Mouse (Mus musculus) left cerebral cortex, postnatal 14 days (tissue): Measurements from ENCODE around the gene 4930595M18Rik. TPM values are rescaled to one million over a fixed set of nuclear protein-coding genes. Genes with fewer than 3 reads are reported as not detected.

Experiments used
- DNase-seq, 2 experiments: peaks; one replicate each; pipeline ENCODE4 v3.0.0; 2021 to 2022; ENCODE audit warnings: low spot score in 2 of 2, mixed read lengths in 1 of 2
- intact Hi-C: fragments of 180-260 bp; cut with DNase I; formaldehyde crosslinking; loops from one replicate; pipeline ENCODE4 v1.15.1; 2025
- long read RNA-seq, 2 experiments: library from polyadenylated mRNA; stranded (forward); transcript quantifications; one replicate each; pipeline ENCODE4 v2.0.0; 2021
- total RNA-seq, 2 experiments: library from RNA; stranded (reverse); gene quantifications; 2 replicates each; pipeline ENCODE4 v1.2.3; 2021

The 4930595M18Rik gene
- not detected for total RNA-seq
- long read RNA-seq, experiment 1: 0 reads
- long read RNA-seq, experiment 2: 0 reads

DNA sequence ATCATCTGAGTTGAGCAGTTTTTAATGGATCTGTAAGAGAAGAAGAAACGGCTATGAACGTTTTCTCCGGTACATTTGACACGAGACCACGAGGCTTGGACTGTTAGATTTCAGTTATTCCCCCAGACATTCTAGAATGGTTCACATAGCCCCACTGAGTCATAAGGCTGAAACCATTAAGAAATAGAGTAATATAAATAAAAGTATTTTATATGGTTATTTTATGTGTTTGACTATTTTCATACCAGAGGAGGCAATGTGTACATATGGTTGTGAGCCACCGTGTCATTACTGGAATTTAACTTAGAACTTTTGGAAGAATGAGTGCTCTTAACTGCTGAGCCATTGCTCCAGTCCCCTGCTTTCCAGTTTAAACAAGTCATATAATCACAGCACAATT is at the start of gene 4930595M18Rik:
Gene 4930595M18Rik (minus strand): TSS at position 101 of the 400 bp plus-strand sequence.
- DNase-seq: no peak
- intact Hi-C loops: no loop called here

DNA sequence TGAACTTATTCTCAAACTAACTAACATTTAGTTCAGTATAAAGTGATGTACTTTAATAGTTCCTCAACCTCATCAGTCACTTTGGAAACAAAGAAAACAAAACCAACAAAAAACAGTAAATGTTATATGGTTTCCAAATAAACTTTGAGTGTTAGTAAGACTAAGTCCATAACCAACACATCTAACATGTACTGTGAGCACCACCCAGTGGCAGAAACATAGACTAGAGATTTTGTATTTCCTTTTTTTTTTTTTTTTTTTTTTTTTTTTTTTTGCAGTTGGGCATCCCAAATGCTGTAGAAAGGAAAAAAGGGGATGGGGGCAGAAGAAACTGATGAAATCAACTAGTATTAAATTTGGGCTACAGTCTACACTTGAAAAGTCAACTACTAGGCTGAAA is 14.6 kb upstream of the 4930595M18Rik start:
- DNase-seq: peak; percentile 18 to 20

More for the DNA sequence above, 14.6 kb upstream of the 4930595M18Rik start:
- intact Hi-C loops: no loop called here
